Mouse (Mus musculus) heart, adult 2 months (tissue): Measurements from ENCODE around the gene Itga9.

Experiments used
- CTCF ChIP-seq: fragments of 200-600 bp; IDR thresholded peaks from 2 replicates; pipeline ENCODE4 v1.8.1; 2022; ENCODE audit warnings: antibody characterized with exemption, mild to moderate bottlenecking, moderate library complexity
- POLR2A ChIP-seq: fragments of 200-500 bp; IDR thresholded peaks from 2 replicates; pipeline ENCODE4 v1.6.1; 2011; ENCODE audit warnings: mild to moderate bottlenecking, low read depth, low read length, control low read depth; ENCODE audit not compliant: insufficient read depth

GRCm38 (mm10) chr9:118791231-118791630 is 184.7 kb downstream of the Itga9 start:
- TF ChIP-seq CTCF: no peak
- TF ChIP-seq POLR2A: no peak
